Mouse (Mus musculus): ENCODE results near the gene Jag1.

DNA sequence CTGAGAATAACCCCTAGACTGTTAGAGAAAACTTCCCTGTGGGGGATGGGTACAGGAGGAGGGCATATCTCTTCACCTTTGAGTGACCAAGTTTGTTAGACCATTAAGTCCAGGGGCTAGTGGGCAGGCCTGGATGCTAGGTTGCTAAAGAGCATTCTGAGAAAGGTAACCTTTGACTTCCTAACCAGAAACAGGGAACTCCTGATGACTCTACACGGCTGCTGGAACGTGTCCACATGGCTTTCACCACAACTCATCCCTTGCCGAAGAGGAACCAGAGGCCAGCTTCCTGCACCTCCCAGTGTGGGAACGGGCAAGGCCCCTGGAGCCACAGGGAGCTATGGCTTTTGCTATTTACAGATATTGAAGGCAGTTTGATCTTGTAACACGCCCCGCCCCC is 36.0 kb downstream of the Jag1 start:
- TF ChIP-seq CTCF (IDR thresholded peaks at IDR 0.05; ENCODE audit: extremely low read depth, insufficient read length, insufficient replicate concordance, low read depth, low read length) (no peak), POLR2A (IDR thresholded peaks at IDR 0.05; ENCODE audit: low read depth, low read length) (no peak)

Data from small intestine, adult 2 months (tissue).